ENCODE assay signal across 8 mouse cellular contexts in the genomic region with DNA sequence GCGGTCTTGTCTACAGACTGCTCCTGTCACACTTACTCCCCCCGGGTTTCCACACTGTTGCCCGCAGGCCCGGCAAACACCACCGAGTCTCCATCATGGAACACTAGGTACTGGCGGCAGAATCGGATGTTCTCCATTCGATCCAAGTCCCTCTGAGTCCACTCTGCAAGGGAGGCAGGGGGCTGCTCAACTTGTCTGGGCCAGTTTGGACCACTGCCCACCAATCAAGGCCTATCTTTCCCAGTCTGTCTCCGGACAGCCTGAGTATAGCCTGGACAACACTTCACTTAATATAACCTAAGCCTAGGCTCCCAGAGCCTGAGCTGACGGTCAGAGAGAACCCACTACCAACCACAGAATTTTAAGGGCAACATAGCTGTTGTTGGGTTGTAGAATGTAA. TPM values are rescaled to one million over a fixed set of nuclear protein-coding genes. Genes with fewer than 3 reads are reported as not detected.
DNase-seq lines count a peak whose midpoint lies in the region; ATAC-seq and TF ChIP-seq lines count a peak whose summit lies in the region.

No protein-coding gene starts in this region.

- H3K36me3 ChIP-seq in neural tube, embryonic 11.5 days (ENCODE audit: control insufficient read depth, insufficient read depth, low read length), result peaks cover 9% of the 10 kb centered on the region
- peaks cover 39% of the 10 kb centered on the region for H3K36me3 ChIP-seq in limb, embryonic 14.5 days (ENCODE audit: control insufficient read depth, insufficient read depth, low read length)
- H3K36me3 ChIP-seq in stomach, postnatal 0 days (ENCODE audit: control insufficient read depth, insufficient read depth, low read length), result peaks cover 20% of the 10 kb centered on the region

- H3K4me2 ChIP-seq in neural tube, embryonic 11.5 days (ENCODE audit: low read depth), result peak overlapping the region; percentile 92
- peak overlapping the region; percentile 69 for H3K4me2 ChIP-seq in limb, embryonic 14.5 days (replicated peaks; ENCODE audit: low read depth, low read length, severe bottlenecking)
- H3K4me2 ChIP-seq in stomach, postnatal 0 days (replicated peaks; ENCODE audit: low read depth), result peak overlapping the region; percentile 98

- peak overlapping the region; percentile 76 for H3K4me3 ChIP-seq in neural tube, embryonic 11.5 days (ENCODE audit: low read depth, low read length)
- H3K4me3 ChIP-seq in limb, embryonic 14.5 days (replicated peaks; ENCODE audit: low read length), result peak overlapping the region; percentile 56
- H3K4me3 ChIP-seq in stomach, postnatal 0 days (ENCODE audit: low read depth, low read length), result peak overlapping the region; percentile 60

- no peak overlapping the region for H3K27ac ChIP-seq in neural tube, embryonic 11.5 days (ENCODE audit: low read depth, low read length)
- no peak overlapping the region for H3K27ac ChIP-seq in limb, embryonic 14.5 days (replicated peaks; ENCODE audit: low read depth, low read length)
- peak overlapping the region; percentile 86 for H3K27ac ChIP-seq in stomach, postnatal 0 days (replicated peaks)

- peaks cover 10% of the 10 kb centered on the region for H3K4me1 ChIP-seq in neural tube, embryonic 11.5 days (ENCODE audit: control insufficient read depth, insufficient read depth, low read length)
- 0 out of 2 replicates have a peak, but pooled peaks cover 9% of the 10 kb centered on the region for H3K4me1 ChIP-seq in limb, embryonic 14.5 days (ENCODE audit: control insufficient read depth, insufficient read depth, low read length)
- no peaks in the 10 kb centered on the region for H3K4me1 ChIP-seq in stomach, postnatal 0 days (replicated peaks; ENCODE audit: control insufficient read depth, insufficient read depth)

- no peaks in the 10 kb centered on the region for H3K27me3 ChIP-seq in neural tube, embryonic 11.5 days (ENCODE audit: control insufficient read depth, insufficient read depth, low read length)
- no peaks in the 10 kb centered on the region for H3K27me3 ChIP-seq in limb, embryonic 14.5 days (ENCODE audit: control insufficient read depth, insufficient read depth, low read length)
- H3K27me3 ChIP-seq in stomach, postnatal 0 days (ENCODE audit: control insufficient read depth, insufficient read depth, low read length), result no peaks in the 10 kb centered on the region

- H3K9me3 ChIP-seq in neural tube, embryonic 11.5 days (ENCODE audit: control insufficient read depth, low read length), result no peaks in the 10 kb centered on the region
- no peaks in the 10 kb centered on the region for H3K9me3 ChIP-seq in limb, embryonic 14.5 days (ENCODE audit: control insufficient read depth, low read length)
- H3K9me3 ChIP-seq in stomach, postnatal 0 days (ENCODE audit: control insufficient read depth, low read length), result no peaks in the 10 kb centered on the region

- no peak for TF ChIP-seq CTCF in stomach, postnatal 0 days (IDR thresholded peaks at IDR 0.05; ENCODE audit: low read depth)

- 79% methylated on average over 10 of the region's 10 CpGs for WGBS in neural tube, embryonic 11.5 days
- WGBS in limb, embryonic 14.5 days, result 66% methylated on average over 10 of the region's 10 CpGs
- WGBS in stomach, postnatal 0 days, result 66% methylated on average over 10 of the region's 10 CpGs

- ATAC-seq in neural tube, embryonic 11.5 days (ENCODE audit: insufficient read depth, low FRiP score, low TSS enrichment), result 0 out of 2 replicates have a peak, but pooled peaks have one; percentile 4
- ATAC-seq in limb, embryonic 14.5 days (ENCODE audit: low FRiP score, low read depth), result no peak
- no peak for ATAC-seq in stomach, postnatal 0 days (ENCODE audit: low FRiP score, low TSS enrichment)

- peak; percentile 64 for DNase-seq in cerebellum, adult 11-12 months
- no peak for DNase-seq in cerebellum, adult 9-10 months
- no peak for DNase-seq in neural tube, embryonic 11.5 days (ENCODE audit: low spot score)
- DNase-seq in neural tube, embryonic 10.5 days (ENCODE audit: extremely low spot score, low spot score), result no peak
- DNase-seq in limb, embryonic 14.5 days (ENCODE audit: low spot score), result no peak
- no peak for DNase-seq in stomach, postnatal 0 days (ENCODE audit: low spot score)
- DNase-seq in cerebellum, postnatal 36 days, result no peak
- DNase-seq in adrenal gland, adult 2 months, result no peak

- peak overlapping the region; percentile 74 for H3K9ac ChIP-seq in neural tube, embryonic 11.5 days (ENCODE audit: low read length)
- H3K9ac ChIP-seq in limb, embryonic 14.5 days (ENCODE audit: low read depth, low read length, severe bottlenecking), result peak overlapping the region; percentile 62
- H3K9ac ChIP-seq in stomach, postnatal 0 days (ENCODE audit: low read length), result peak overlapping the region; percentile 75

- TF ChIP-seq POLR2A in limb, embryonic 14.5 days (IDR thresholded peaks at IDR 0.05; ENCODE audit: borderline replicate concordance, extremely low read depth, insufficient read depth, insufficient read length), result no peak

- TF ChIP-seq EP300 in stomach, postnatal 0 days (optimal IDR thresholded peaks at IDR 0.05), result no peak

RNA-seq across cellular contexts. Expression of a gene that starts 0.8 kb away (rescaled TPM):
- polyA plus RNA-seq in neural tube, embryonic 11.5 days (2014; fragmentation: Nextera tagmentation; extraction: Ambion mirVana), result 54.3 and 62.7 TPM in 2 replicates
- 55.6 and 64.6 TPM in 2 replicates for polyA plus RNA-seq in limb, embryonic 14.5 days (2012; rRNA removed)
- 38.6 and 41.3 TPM in 2 replicates for polyA plus RNA-seq in limb, embryonic 14.5 days (2014; fragmentation: Nextera tagmentation; extraction: Ambion mirVana)
- polyA plus RNA-seq in stomach, postnatal 0 days (2015; fragmentation: Nextera tagmentation; extraction: Ambion mirVana), result 35.4 and 38.4 TPM in 2 replicates
- 10 to 100 TPM; 90.2 to 91.6 TPM for total RNA-seq in adrenal gland, adult 2 months (2021)
- 96.2 and 121 TPM in 2 replicates for polyA plus RNA-seq in adrenal gland, adult 2 months (2012; rRNA removed)

RNA-seq across cellular contexts. Expression of a gene that starts 10.4 kb away (rescaled TPM):
- polyA plus RNA-seq in neural tube, embryonic 11.5 days (2014; fragmentation: Nextera tagmentation; extraction: Ambion mirVana), result 31.6 and 35.9 TPM in 2 replicates
- 67.9 and 89.0 TPM in 2 replicates for polyA plus RNA-seq in limb, embryonic 14.5 days (2012; rRNA removed)
- polyA plus RNA-seq in limb, embryonic 14.5 days (2014; fragmentation: Nextera tagmentation; extraction: Ambion mirVana), result 32.4 and 33.0 TPM in 2 replicates
- polyA plus RNA-seq in stomach, postnatal 0 days (2015; fragmentation: Nextera tagmentation; extraction: Ambion mirVana), result 13.8 and 15.7 TPM in 2 replicates
- total RNA-seq in adrenal gland, adult 2 months (2021), result 10 to 100 TPM; 65.5 to 66.0 TPM
- 88.9 and 93.6 TPM in 2 replicates for polyA plus RNA-seq in adrenal gland, adult 2 months (2012; rRNA removed)

RNA-seq across cellular contexts. Expression of a gene that starts 13.3 kb away (rescaled TPM):
- polyA plus RNA-seq in neural tube, embryonic 11.5 days (2014; fragmentation: Nextera tagmentation; extraction: Ambion mirVana), result 0.49 and 1.0 TPM in 2 replicates
- 0.93 and 1.1 TPM in 2 replicates for polyA plus RNA-seq in limb, embryonic 14.5 days (2012; rRNA removed)
- 1.3 and 1.6 TPM in 2 replicates for polyA plus RNA-seq in limb, embryonic 14.5 days (2014; fragmentation: Nextera tagmentation; extraction: Ambion mirVana)
- 4.4 and 4.8 TPM in 2 replicates for polyA plus RNA-seq in stomach, postnatal 0 days (2015; fragmentation: Nextera tagmentation; extraction: Ambion mirVana)
- under 1 TPM; 0.17 to 0.86 TPM for total RNA-seq in adrenal gland, adult 2 months (2021)
- 0.23 and 0.44 TPM in 2 replicates for polyA plus RNA-seq in adrenal gland, adult 2 months (2012; rRNA removed)

RNA-seq across cellular contexts. Expression of a gene that starts 40.6 kb away (rescaled TPM):
- polyA plus RNA-seq in neural tube, embryonic 11.5 days (2014; fragmentation: Nextera tagmentation; extraction: Ambion mirVana), result 2.7 and 2.8 TPM in 2 replicates
- polyA plus RNA-seq in limb, embryonic 14.5 days (2012; rRNA removed), result 5.0 and 6.8 TPM in 2 replicates
- polyA plus RNA-seq in limb, embryonic 14.5 days (2014; fragmentation: Nextera tagmentation; extraction: Ambion mirVana), result 4.7 and 4.8 TPM in 2 replicates
- 2.8 and 2.9 TPM in 2 replicates for polyA plus RNA-seq in stomach, postnatal 0 days (2015; fragmentation: Nextera tagmentation; extraction: Ambion mirVana)
- total RNA-seq in adrenal gland, adult 2 months (2021), result 1 to 10 TPM; 4.4 to 4.5 TPM
- 6.6 and 9.4 TPM in 2 replicates for polyA plus RNA-seq in adrenal gland, adult 2 months (2012; rRNA removed)

RNA-seq across cellular contexts. Expression of a gene that starts 44.5 kb away (rescaled TPM):
- 21.7 and 23.6 TPM in 2 replicates for polyA plus RNA-seq in neural tube, embryonic 11.5 days (2014; fragmentation: Nextera tagmentation; extraction: Ambion mirVana)
- polyA plus RNA-seq in limb, embryonic 14.5 days (2012; rRNA removed), result 30.4 and 32.1 TPM in 2 replicates
- 37.4 and 41.3 TPM in 2 replicates for polyA plus RNA-seq in limb, embryonic 14.5 days (2014; fragmentation: Nextera tagmentation; extraction: Ambion mirVana)
- 48.5 and 49.5 TPM in 2 replicates for polyA plus RNA-seq in stomach, postnatal 0 days (2015; fragmentation: Nextera tagmentation; extraction: Ambion mirVana)
- 10 to 100 TPM; 17.8 to 32.4 TPM for total RNA-seq in adrenal gland, adult 2 months (2021)
- polyA plus RNA-seq in adrenal gland, adult 2 months (2012; rRNA removed), result 8.6 and 10.7 TPM in 2 replicates
